Mouse (Mus musculus): Measurements from ENCODE around the gene Acp5. TPM values are rescaled to one million over a fixed set of nuclear protein-coding genes. Genes with fewer than 3 reads are reported as not detected.

Gene Acp5
- polyA plus RNA-seq, 1 experiment from 2014 or later, result 8.3 TPM

- H3K4me1 ChIP-seq, result peaks cover 21% of the 10 kb centered on the region
- H3K27me3 ChIP-seq, result no peaks in the 10 kb centered on the region
- peaks cover 23% of the 10 kb centered on the region for H3K36me3 ChIP-seq
- H3K9me3 ChIP-seq (replicated peaks), result no peaks in the 10 kb centered on the region
- peak within 1 kb of the TSS; percentile 88 for H3K9ac ChIP-seq
- WGBS, result under 1% methylated on average over 52 of the region's 52 CpGs
- H3K4me2 ChIP-seq (replicated peaks), result peak within 1 kb of the TSS; percentile 84
- peak within 1 kb of the TSS; percentile 87 for H3K4me3 ChIP-seq
- H3K27ac ChIP-seq, result peak within 1 kb of the TSS; percentile 70; the same call in 1 of the 2 replicates
- peak; percentile 96 for ATAC-seq (ENCODE audit: low FRiP score)
These were observed 18.6 kb downstream of the Acp5 start, which contains the start of gene Elof1 for GRCm38 (mm10) chr9:22116740-22117426. Gene Elof1, minus strand, starts transcription at chr9:22117172.

GRCm38 (mm10) chr9:22116086-22116485 lies 19.4 kb downstream of the Acp5 start:
- H3K9ac ChIP-seq, result peak overlapping the region; percentile 88
- peak overlapping the region; percentile 70; the same call in 1 of the 2 replicates for H3K27ac ChIP-seq
- ATAC-seq (ENCODE audit: low FRiP score), result no peak
- 21% methylated on average over 15 of the region's 15 CpGs for WGBS
- H3K4me3 ChIP-seq, result peak overlapping the region; percentile 87
- H3K27me3 ChIP-seq, result no peaks in the 10 kb centered on the region
- no peaks in the 10 kb centered on the region for H3K9me3 ChIP-seq (replicated peaks)
- peaks cover 31% of the 10 kb centered on the region for H3K36me3 ChIP-seq
- peaks cover 21% of the 10 kb centered on the region for H3K4me1 ChIP-seq
- H3K4me2 ChIP-seq (replicated peaks), result peak overlapping the region; percentile 84

- ATAC-seq (ENCODE audit: low FRiP score), result no peak
- Histone ChIP-seq H3K9ac (peak overlapping the region; percentile 88), H3K4me2 (replicated peaks) (peak overlapping the region; percentile 84), H3K4me3 (peak overlapping the region; percentile 87), H3K9me3 (replicated peaks) (no peaks in the 10 kb centered on the region), H3K36me3 (peaks cover 35% of the 10 kb centered on the region), H3K4me1 (peaks cover 21% of the 10 kb centered on the region), H3K27ac (no peak overlapping the region), H3K27me3 (no peaks in the 10 kb centered on the region)
- WGBS, result 88% methylated on average over 4 of the region's 4 CpGs
These were observed 19.9 kb downstream of the Acp5 start for GRCm38 (mm10) chr9:22115635-22116034.

- H3K36me3 ChIP-seq, result peaks cover 39% of the 10 kb centered on the region
- no peak overlapping the region for H3K4me2 ChIP-seq (replicated peaks)
- H3K4me3 ChIP-seq, result no peak overlapping the region
- no peaks in the 10 kb centered on the region for H3K4me1 ChIP-seq
- no peaks in the 10 kb centered on the region for H3K27me3 ChIP-seq
- no peak overlapping the region for H3K9ac ChIP-seq
- WGBS, result 94% methylated on average over 9 of the region's 9 CpGs
- H3K9me3 ChIP-seq (replicated peaks), result no peaks in the 10 kb centered on the region
- ATAC-seq (ENCODE audit: low FRiP score), result no peak; the same call in 1 of the 2 replicates
- no peak overlapping the region for H3K27ac ChIP-seq
These were observed 27.3 kb downstream of the Acp5 start for GRCm38 (mm10) chr9:22108194-22108593.

GRCm38 (mm10) chr9:22099922-22100321 lies 35.6 kb downstream of the Acp5 start:
- 3% methylated on average over 17 of the region's 18 CpGs for WGBS
- Histone ChIP-seq H3K27me3 (peaks cover 50% of the 10 kb centered on the region), H3K4me1 (peaks cover 6% of the 10 kb centered on the region), H3K27ac (no peak overlapping the region), H3K4me3 (no peak overlapping the region), H3K36me3 (no peaks in the 10 kb centered on the region), H3K9me3 (replicated peaks) (no peaks in the 10 kb centered on the region), H3K4me2 (replicated peaks) (no peak overlapping the region), H3K9ac (no peak overlapping the region)
- ATAC-seq (ENCODE audit: low FRiP score), result no peak

- Histone ChIP-seq H3K27me3 (peaks cover 50% of the 10 kb centered on the region), H3K4me2 (replicated peaks) (no peak within 1 kb of the TSS), H3K9me3 (replicated peaks) (no peaks in the 10 kb centered on the region), H3K4me1 (peaks cover 6% of the 10 kb centered on the region), H3K4me3 (no peak within 1 kb of the TSS), H3K36me3 (no peaks in the 10 kb centered on the region), H3K9ac (no peak within 1 kb of the TSS), H3K27ac (no peak within 1 kb of the TSS)
- no peak for ATAC-seq (ENCODE audit: low FRiP score)
- 9% methylated on average over 14 of the region's 14 CpGs for WGBS
These were observed 36.4 kb downstream of the Acp5 start, which contains the start of gene Cnn1 for GRCm38 (mm10) chr9:22098993-22099696. Gene Cnn1, plus strand, starts transcription at chr9:22099216.

GRCm38 (mm10) chr9:22095854-22096307 lies 39.6 kb downstream of the Acp5 start:
- Histone ChIP-seq H3K27me3 (peaks cover 45% of the 10 kb centered on the region), H3K36me3 (no peaks in the 10 kb centered on the region), H3K4me3 (peak overlapping the region; percentile 29), H3K9me3 (replicated peaks) (no peaks in the 10 kb centered on the region), H3K9ac (peak overlapping the region; percentile 59), H3K4me1 (peaks cover 6% of the 10 kb centered on the region), H3K4me2 (replicated peaks) (peak overlapping the region; percentile 70), H3K27ac (no peak overlapping the region)
- peak; percentile 66 for ATAC-seq (ENCODE audit: low FRiP score)
- WGBS, result 3% methylated on average over 24 of the region's 24 CpGs

- ATAC-seq (ENCODE audit: low FRiP score), result no peak
These were observed 42.8 kb downstream of the Acp5 start for GRCm38 (mm10) chr9:22092746-22093145.

GRCm38 (mm10) chr9:22089986-22090385 lies 45.5 kb downstream of the Acp5 start:
- Histone ChIP-seq H3K4me3 (no peak overlapping the region), H3K4me1 (peaks cover 7% of the 10 kb centered on the region), H3K9ac (no peak overlapping the region), H3K27me3 (peaks cover 4% of the 10 kb centered on the region; the same call in 1 of the 2 replicates), H3K9me3 (replicated peaks) (no peaks in the 10 kb centered on the region), H3K36me3 (no peaks in the 10 kb centered on the region), H3K4me2 (replicated peaks) (no peak overlapping the region), H3K27ac (no peak overlapping the region)
- no peak for ATAC-seq (ENCODE audit: low FRiP score)
- WGBS, result 87% methylated on average over 7 of the region's 7 CpGs

More at GRCm38 (mm10) chr9:22092746-22093145, 42.8 kb downstream of the Acp5 start:
- Histone ChIP-seq H3K9me3 (replicated peaks) (no peaks in the 10 kb centered on the region), H3K36me3 (no peaks in the 10 kb centered on the region), H3K9ac (no peak overlapping the region), H3K4me3 (no peak overlapping the region), H3K4me2 (replicated peaks) (no peak overlapping the region), H3K27ac (no peak overlapping the region), H3K27me3 (peaks cover 14% of the 10 kb centered on the region), H3K4me1 (no peaks in the 10 kb centered on the region)
- WGBS, result 92% methylated on average over 6 of the region's 6 CpGs

GRCm38 (mm10) chr9:22089281-22089680 lies 46.2 kb downstream of the Acp5 start:
- Histone ChIP-seq H3K36me3 (no peaks in the 10 kb centered on the region), H3K9ac (no peak overlapping the region), H3K4me3 (no peak overlapping the region), H3K9me3 (replicated peaks) (no peaks in the 10 kb centered on the region), H3K4me2 (replicated peaks) (no peak overlapping the region), H3K27ac (no peak overlapping the region), H3K4me1 (peaks cover 7% of the 10 kb centered on the region), H3K27me3 (peaks cover 4% of the 10 kb centered on the region; the same call in 1 of the 2 replicates)
- 99% methylated on average over 7 of the region's 7 CpGs for WGBS
- no peak for ATAC-seq (ENCODE audit: low FRiP score)

- no peak overlapping the region for H3K4me3 ChIP-seq
- no peak overlapping the region for H3K9ac ChIP-seq
- peaks cover 4% of the 10 kb centered on the region; the same call in 1 of the 2 replicates for H3K36me3 ChIP-seq
- peaks cover 7% of the 10 kb centered on the region for H3K4me1 ChIP-seq
- H3K9me3 ChIP-seq (replicated peaks), result no peaks in the 10 kb centered on the region
- WGBS, result 78% methylated on average over 2 of the region's 2 CpGs
- H3K27ac ChIP-seq, result no peak overlapping the region
- no peak for ATAC-seq (ENCODE audit: low FRiP score)
- H3K4me2 ChIP-seq (replicated peaks), result no peak overlapping the region
- H3K27me3 ChIP-seq, result no peaks in the 10 kb centered on the region
These were observed 48.4 kb downstream of the Acp5 start for GRCm38 (mm10) chr9:22087034-22087618.

- H3K27ac ChIP-seq, result no peak overlapping the region
- 84% methylated on average over 6 of the region's 6 CpGs for WGBS
- H3K4me1 ChIP-seq, result peaks cover 7% of the 10 kb centered on the region
- H3K9me3 ChIP-seq (replicated peaks), result no peaks in the 10 kb centered on the region
- peak overlapping the region; percentile 81 for H3K4me3 ChIP-seq
- no peak for ATAC-seq (ENCODE audit: low FRiP score)
- no peaks in the 10 kb centered on the region for H3K27me3 ChIP-seq
- H3K36me3 ChIP-seq, result peaks cover 4% of the 10 kb centered on the region; the same call in 1 of the 2 replicates
- H3K4me2 ChIP-seq (replicated peaks), result peak overlapping the region; percentile 61
- peak overlapping the region; percentile 80 for H3K9ac ChIP-seq
These were observed 49.5 kb downstream of the Acp5 start for GRCm38 (mm10) chr9:22086012-22086411.
